Mouse (Mus musculus): ENCODE data around the gene Gm19684.
"Not testable (repeated sequence)": the region's sequence is repeated elsewhere in the genome, so short reads cannot be mapped to it uniquely, and the experiment has no call there.

- TF ChIP-seq CTCF (IDR thresholded peaks at IDR 0.05; ENCODE audit: low read depth, low read length); GATA1 (IDR thresholded peaks at IDR 0.05; ENCODE audit: borderline replicate concordance, low read length); POLR2AphosphoS5 (IDR thresholded peaks at IDR 0.05; ENCODE audit: insufficient replicate concordance, low read depth, low read length); TAL1 (conservative IDR thresholded peaks at IDR 0.05; ENCODE audit: low read depth, low read length); GATA2 (IDR thresholded peaks at IDR 0.05; ENCODE audit: borderline replicate concordance, low read depth, low read length): not testable (repeated sequence)
Observed at GRCm38 (mm10) chr17:36136299-36136848, 14.9 kb downstream of the Gm19684 start.

Data from G1E (cell line).